Mouse (Mus musculus): ENCODE measurements around the gene Mlh1. TPM values are rescaled to one million over a fixed set of nuclear protein-coding genes. Genes with fewer than 3 reads are reported as not detected.

The Mlh1 gene
- polyA plus RNA-seq, 1 experiment: 44.4 TPM

DNA sequence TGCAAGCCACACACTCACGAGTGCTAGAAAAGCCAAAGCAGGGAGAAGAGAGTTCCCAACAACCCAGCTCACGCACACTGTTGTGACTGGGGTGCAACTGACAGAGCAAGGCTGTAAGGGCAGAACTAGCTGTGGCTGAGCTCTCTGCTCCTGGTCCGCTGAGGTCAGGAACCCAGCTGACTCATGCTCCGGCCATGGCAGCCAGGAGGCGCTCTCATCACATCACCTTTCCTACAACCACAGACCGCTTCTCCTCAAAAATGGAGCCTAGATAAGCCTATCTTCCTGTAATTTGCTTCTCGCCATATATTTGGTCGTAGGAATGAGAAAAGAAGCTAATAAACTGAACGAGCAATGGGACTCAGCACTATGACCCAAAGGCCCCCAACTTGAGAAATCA is 36.9 kb downstream of the Mlh1 start:
- Histone ChIP-seq H3K27ac (ENCODE audit: insufficient read depth, low read length) (no peak overlapping the region), H3K4me1 (ENCODE audit: control insufficient read depth, insufficient read depth, low read length) (no peaks in the 10 kb centered on the region), H3K4me3 (ENCODE audit: insufficient read depth, low read length) (no peak overlapping the region)
- no peak for TF ChIP-seq POLR2A (IDR thresholded peaks at IDR 0.05; ENCODE audit: low read depth, low read length)
- no peak for TF ChIP-seq CTCF (IDR thresholded peaks at IDR 0.05; ENCODE audit: borderline replicate concordance, insufficient read depth, low read length)

DNA sequence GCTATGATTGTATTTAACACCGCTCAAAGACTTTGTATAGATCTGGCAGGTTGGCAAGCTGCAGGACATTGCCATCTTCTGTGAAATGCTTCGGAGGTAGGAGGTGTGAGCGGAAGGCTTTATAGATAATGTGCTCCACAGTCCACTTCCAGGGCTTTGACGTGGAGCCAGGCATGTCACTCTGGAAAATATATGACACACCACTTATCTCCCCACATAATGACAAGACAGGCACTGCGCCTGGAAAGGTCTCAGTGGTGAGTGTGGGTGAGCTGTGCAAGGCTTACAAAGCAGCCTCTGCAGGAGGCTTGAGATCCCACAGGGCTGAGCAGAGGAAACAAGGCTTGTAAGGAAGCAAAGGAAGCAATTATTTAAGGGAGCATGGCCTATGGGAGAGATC is 43.1 kb downstream of the Mlh1 start:
- Histone ChIP-seq H3K4me3 (ENCODE audit: insufficient read depth, low read length) (no peak overlapping the region), H3K4me1 (ENCODE audit: control insufficient read depth, insufficient read depth, low read length) (no peaks in the 10 kb centered on the region), H3K27ac (ENCODE audit: insufficient read depth, low read length) (no peak overlapping the region)
- TF ChIP-seq POLR2A (IDR thresholded peaks at IDR 0.05; ENCODE audit: low read depth, low read length) (no peak), CTCF (IDR thresholded peaks at IDR 0.05; ENCODE audit: borderline replicate concordance, insufficient read depth, low read length) (no peak)

DNA sequence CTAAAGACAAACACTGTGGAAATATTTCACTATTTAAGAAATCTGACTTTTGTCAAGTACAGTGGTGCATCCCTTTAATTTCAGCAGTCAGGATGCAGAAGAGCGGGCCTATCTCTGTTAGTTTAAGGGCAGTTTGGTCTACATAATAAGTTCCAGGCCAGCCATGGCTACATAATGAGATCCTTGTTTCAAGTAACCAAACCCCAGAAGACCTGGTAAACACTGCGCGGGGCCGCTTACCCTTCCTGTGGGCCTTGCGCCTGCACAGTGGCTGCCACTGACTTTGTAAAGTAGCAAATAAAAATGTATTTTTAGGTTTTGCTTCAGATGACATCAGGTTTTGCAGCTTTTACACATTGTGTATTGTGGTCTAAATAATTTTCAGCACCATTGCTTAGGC is 48.2 kb downstream of the Mlh1 start:
- Histone ChIP-seq H3K4me1 (ENCODE audit: control insufficient read depth, insufficient read depth, low read length) (no peaks in the 10 kb centered on the region), H3K27ac (ENCODE audit: insufficient read depth, low read length) (no peak overlapping the region), H3K4me3 (ENCODE audit: insufficient read depth, low read length) (no peak overlapping the region)
- TF ChIP-seq CTCF (IDR thresholded peaks at IDR 0.05; ENCODE audit: borderline replicate concordance, insufficient read depth, low read length) (no peak), POLR2A (IDR thresholded peaks at IDR 0.05; ENCODE audit: low read depth, low read length) (no peak)

DNA sequence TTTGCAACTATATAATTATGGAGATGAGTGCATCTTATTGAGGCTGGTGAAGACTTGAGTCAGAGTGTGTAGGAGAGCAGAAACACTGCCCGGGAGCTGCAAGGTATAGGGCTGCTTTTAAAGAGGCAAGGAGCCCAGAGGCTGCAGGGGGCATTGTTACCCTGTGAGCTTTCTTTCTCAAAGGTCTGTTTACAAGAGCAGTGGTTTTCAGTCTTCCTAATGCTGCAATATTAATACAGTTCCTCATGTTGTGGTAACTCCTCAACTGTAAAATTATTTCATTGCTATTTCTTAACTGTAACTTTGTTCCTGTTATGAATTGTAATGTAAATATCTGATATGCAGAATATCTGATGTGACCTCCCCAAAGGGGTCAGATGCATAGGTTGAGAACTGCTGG is 50.0 kb downstream of the Mlh1 start:
- H3K4me1 ChIP-seq (ENCODE audit: control insufficient read depth, insufficient read depth, low read length): no peaks in the 10 kb centered on the region
- no peak overlapping the region for H3K27ac ChIP-seq (ENCODE audit: insufficient read depth, low read length)
- TF ChIP-seq CTCF (IDR thresholded peaks at IDR 0.05; ENCODE audit: borderline replicate concordance, insufficient read depth, low read length): no peak
- TF ChIP-seq POLR2A (IDR thresholded peaks at IDR 0.05; ENCODE audit: low read depth, low read length): no peak
- no peak overlapping the region for H3K4me3 ChIP-seq (ENCODE audit: insufficient read depth, low read length)

DNA sequence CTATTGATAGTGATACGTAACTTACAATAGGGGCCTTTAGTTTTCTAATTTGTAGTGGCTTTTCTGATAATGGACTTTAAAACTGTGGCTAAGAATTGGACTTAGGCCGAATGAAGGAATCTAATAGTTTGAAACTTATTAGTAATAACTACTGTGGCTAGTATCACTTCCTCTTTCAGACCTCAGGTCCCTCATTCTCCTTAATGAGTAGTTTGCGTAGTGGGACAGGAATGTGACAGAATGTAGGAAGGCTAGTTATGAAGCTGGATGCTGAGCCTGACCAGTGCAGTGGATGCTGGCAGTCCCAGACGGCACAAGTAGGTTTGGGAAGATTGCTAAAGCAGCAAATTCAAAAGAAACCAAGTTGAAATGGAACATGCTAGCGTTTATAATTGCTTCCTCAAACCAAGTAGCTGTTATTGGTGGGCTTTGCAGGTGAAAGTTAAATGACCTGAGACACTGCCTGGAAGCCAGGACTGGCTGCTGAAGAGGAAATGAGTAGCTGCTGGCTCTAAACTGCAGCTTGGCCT is 51.0 kb downstream of the Mlh1 start:
- H3K27ac ChIP-seq (ENCODE audit: insufficient read depth, low read length): no peak overlapping the region
- no peak for TF ChIP-seq CTCF (IDR thresholded peaks at IDR 0.05; ENCODE audit: borderline replicate concordance, insufficient read depth, low read length)
- no peak for TF ChIP-seq POLR2A (IDR thresholded peaks at IDR 0.05; ENCODE audit: low read depth, low read length)
- H3K4me3 ChIP-seq (ENCODE audit: insufficient read depth, low read length): no peak overlapping the region
- no peaks in the 10 kb centered on the region for H3K4me1 ChIP-seq (ENCODE audit: control insufficient read depth, insufficient read depth, low read length)

DNA sequence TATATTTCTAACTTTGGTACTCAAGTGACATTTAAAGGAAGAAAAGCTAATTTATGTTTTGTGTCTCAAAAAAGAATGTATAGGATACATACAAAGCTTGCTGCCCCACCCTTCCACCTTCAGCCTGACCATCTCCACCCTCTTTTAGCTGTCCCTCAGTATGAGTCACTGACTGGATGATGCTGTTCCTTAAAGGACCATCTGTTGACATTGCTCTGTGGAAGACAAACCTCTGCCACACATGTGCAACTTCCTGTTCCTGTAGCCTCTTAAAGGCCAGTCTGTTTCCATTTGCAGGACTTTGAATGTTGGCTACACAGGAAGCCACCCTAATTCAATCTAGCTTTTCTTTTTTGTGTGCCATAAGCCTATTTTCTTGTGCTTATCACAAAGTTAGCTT is 55.2 kb downstream of the Mlh1 start:
- no peak overlapping the region for H3K27ac ChIP-seq (ENCODE audit: insufficient read depth, low read length)
- H3K4me1 ChIP-seq (ENCODE audit: control insufficient read depth, insufficient read depth, low read length): no peaks in the 10 kb centered on the region
- no peak overlapping the region for H3K4me3 ChIP-seq (ENCODE audit: insufficient read depth, low read length)
- TF ChIP-seq CTCF (IDR thresholded peaks at IDR 0.05; ENCODE audit: borderline replicate concordance, insufficient read depth, low read length) (no peak), POLR2A (IDR thresholded peaks at IDR 0.05; ENCODE audit: low read depth, low read length) (no peak)

DNA sequence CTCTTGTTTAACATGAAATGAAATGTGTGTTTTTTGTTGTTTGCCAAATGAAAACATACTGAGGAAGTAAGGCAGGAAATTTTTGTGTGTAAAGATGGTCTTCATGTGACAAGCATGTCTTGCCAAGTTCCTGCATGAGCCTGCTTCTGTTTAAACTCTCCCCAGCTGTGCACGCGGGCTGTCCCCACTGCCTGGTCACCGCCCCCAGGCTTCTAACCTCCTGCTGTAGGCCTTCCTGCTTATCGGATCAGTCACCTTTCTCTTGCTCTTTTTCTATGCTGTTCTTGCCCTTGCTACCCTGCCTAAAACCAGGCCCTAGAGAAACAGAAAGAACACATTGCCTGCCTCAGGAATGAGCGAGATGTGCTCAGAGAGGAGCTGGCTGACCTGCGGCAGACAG is 58.1 kb downstream of the Mlh1 start:
- TF ChIP-seq CTCF (IDR thresholded peaks at IDR 0.05; ENCODE audit: borderline replicate concordance, insufficient read depth, low read length): no peak
- no peak for TF ChIP-seq POLR2A (IDR thresholded peaks at IDR 0.05; ENCODE audit: low read depth, low read length)
- H3K4me3 ChIP-seq (ENCODE audit: insufficient read depth, low read length): no peak overlapping the region
- no peak overlapping the region for H3K27ac ChIP-seq (ENCODE audit: insufficient read depth, low read length)
- H3K4me1 ChIP-seq (ENCODE audit: control insufficient read depth, insufficient read depth, low read length): no peaks in the 10 kb centered on the region

DNA sequence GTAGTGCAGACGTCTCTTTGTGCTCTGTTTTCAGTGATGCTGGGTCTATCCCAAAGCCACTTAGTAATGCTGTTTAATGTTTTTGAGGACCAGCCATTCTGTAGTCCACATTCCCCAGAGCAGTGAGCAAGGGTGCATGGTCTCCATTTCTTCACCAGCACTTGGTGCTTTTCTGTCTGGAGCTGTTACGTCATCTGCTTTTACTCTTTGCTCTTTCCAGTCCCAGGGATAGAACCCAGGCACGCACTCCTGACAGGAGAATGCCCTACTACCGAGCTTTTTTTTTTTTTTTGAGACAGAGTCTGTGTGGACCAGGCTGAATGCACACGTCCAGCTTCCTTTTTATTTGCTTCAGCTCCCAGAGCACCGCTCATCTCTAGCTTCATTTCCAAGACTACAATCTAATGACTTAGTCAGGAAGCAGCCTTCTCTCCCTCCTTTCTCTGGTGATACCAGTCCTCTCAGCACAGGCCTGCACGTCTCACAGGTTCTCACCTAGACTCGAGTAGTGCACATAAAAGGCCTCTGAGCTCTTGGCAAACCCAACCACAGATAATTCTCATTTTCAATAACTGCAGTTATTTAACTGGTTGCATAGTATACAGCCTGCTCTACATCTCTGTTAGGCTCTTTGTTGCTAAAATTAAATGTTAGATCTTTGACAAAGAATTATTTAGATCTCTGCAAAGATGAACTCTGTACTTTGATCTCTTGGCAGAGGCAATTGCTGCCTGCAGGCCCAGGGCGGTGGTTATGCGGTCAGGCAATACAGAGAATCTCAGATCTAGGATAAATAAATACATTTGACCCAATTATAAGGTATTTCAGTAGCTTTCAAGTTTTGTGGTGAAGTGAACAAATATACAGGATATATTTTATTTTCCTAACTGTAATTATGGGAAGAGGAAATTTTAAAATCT is 60.2 kb downstream of the Mlh1 start:
- Histone ChIP-seq H3K4me1 (ENCODE audit: control insufficient read depth, insufficient read depth, low read length) (no peaks in the 10 kb centered on the region), H3K4me3 (ENCODE audit: insufficient read depth, low read length) (no peak overlapping the region), H3K27ac (ENCODE audit: insufficient read depth, low read length) (no peak overlapping the region)
- TF ChIP-seq CTCF (IDR thresholded peaks at IDR 0.05; ENCODE audit: borderline replicate concordance, insufficient read depth, low read length): no peak
- no peak for TF ChIP-seq POLR2A (IDR thresholded peaks at IDR 0.05; ENCODE audit: low read depth, low read length)

DNA sequence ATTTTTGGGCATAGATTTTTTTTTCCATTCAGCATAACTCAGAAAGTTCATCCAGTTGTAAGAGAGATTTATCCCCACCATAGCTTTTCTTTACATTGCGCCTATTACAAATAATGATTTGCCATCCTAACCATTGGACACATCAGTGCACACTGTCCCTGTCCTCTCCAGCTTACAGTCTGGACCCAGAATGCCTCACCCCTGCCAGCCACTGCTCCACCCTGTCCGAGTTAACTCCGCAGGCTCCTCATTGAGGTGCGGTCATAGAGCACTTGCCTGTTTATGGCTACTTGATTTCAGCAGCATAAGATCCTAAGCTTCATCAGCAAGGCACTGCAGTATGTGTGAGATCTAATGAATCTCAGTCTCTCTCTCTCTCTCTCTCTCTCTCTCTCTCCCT is 61.2 kb downstream of the Mlh1 start:
- no peak for TF ChIP-seq CTCF (IDR thresholded peaks at IDR 0.05; ENCODE audit: borderline replicate concordance, insufficient read depth, low read length)
- TF ChIP-seq POLR2A (IDR thresholded peaks at IDR 0.05; ENCODE audit: low read depth, low read length): no peak
- Histone ChIP-seq H3K4me3 (ENCODE audit: insufficient read depth, low read length) (no peak overlapping the region), H3K27ac (ENCODE audit: insufficient read depth, low read length) (no peak overlapping the region), H3K4me1 (ENCODE audit: control insufficient read depth, insufficient read depth, low read length) (peaks cover 3% of the 10 kb centered on the region)

DNA sequence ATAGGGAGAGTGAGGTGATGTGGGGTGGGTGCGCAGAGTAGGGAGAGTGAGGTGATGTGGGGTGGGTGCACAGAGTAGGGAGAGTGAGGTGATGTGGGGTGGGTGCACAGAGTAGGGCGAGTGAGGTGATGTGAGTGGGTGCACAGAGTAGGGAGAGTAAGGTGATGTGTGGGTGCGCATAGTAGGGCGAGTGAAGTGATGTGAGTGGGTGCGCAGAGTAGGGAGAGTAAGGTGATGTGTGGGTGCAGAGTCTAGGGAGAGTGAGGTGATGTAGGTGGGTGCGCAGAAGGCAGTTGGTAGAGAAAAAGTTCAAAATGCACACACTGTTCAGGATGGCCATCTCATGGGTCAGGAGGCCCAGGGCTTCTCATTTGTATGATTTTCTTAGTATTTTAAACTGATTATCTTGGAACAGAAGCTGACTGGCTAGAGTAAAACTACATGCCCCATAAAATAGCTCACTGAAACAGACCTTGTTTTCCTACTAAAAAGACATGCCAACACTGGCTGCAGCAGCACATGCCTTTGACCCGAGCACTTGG is 62.4 kb downstream of the Mlh1 start:
- peaks cover 8% of the 10 kb centered on the region for H3K4me1 ChIP-seq (ENCODE audit: control insufficient read depth, insufficient read depth, low read length)
- H3K27ac ChIP-seq (ENCODE audit: insufficient read depth, low read length): no peak overlapping the region
- no peak overlapping the region for H3K4me3 ChIP-seq (ENCODE audit: insufficient read depth, low read length)
- TF ChIP-seq POLR2A (IDR thresholded peaks at IDR 0.05; ENCODE audit: low read depth, low read length): no peak
- TF ChIP-seq CTCF (IDR thresholded peaks at IDR 0.05; ENCODE audit: borderline replicate concordance, insufficient read depth, low read length): no peak
